Mouse (Mus musculus) embryonic facial prominence, embryonic 11.5 days (tissue): ENCODE data around the gene Hes3. TPM values are rescaled to one million over a fixed set of nuclear protein-coding genes. Genes with fewer than 3 reads are reported as not detected.

Experiments
- ATAC-seq: fragments of 200-750 bp; cut with Nextera tagmentation; replicated peaks from 2 replicates; pipeline ENCODE4 v1.8.0; 2017; ENCODE audit warnings: low read depth; ENCODE audit not compliant: insufficient number of reproducible peaks, low FRiP score, low TSS enrichment
- DNase-seq: peaks from one replicate; pipeline ENCODE4 v3.0.0-alpha.2; 2015; ENCODE audit warnings: low spot score
- H3K27ac ChIP-seq: fragments of 300-500 bp; sonication (generic); replicated peaks from 2 replicates; pipeline ENCODE4 v1.5.1; 2014; ENCODE audit warnings: mild to moderate bottlenecking, low read depth, low read length, control low read depth
- H3K27me3 ChIP-seq: fragments of 300-500 bp; sonication (generic); 2 replicates; pipeline ENCODE4 v1.6.1; 2014; ENCODE audit warnings: mild to moderate bottlenecking, low read length, moderate library complexity, mixed read lengths; ENCODE audit not compliant: control insufficient read depth, insufficient read depth
- H3K36me3 ChIP-seq: fragments of 300-500 bp; sonication (generic); replicated peaks from 2 replicates; pipeline ENCODE4 v1.6.1; 2014; ENCODE audit warnings: low read depth, mild to moderate bottlenecking, low read length, moderate library complexity, mixed read lengths; ENCODE audit not compliant: control insufficient read depth, insufficient read depth
- H3K4me1 ChIP-seq: fragments of 300-500 bp; sonication (generic); 2 replicates; pipeline ENCODE4 v1.6.1; 2014; ENCODE audit warnings: low read length, mixed read lengths; ENCODE audit not compliant: control insufficient read depth, insufficient read depth
- H3K4me2 ChIP-seq: fragments of 300-500 bp; sonication (generic); 2 replicates; pipeline ENCODE4 v1.6.1; 2014; ENCODE audit warnings: low read depth, mild to moderate bottlenecking, control low read depth, low read length, moderate library complexity
- H3K4me3 ChIP-seq: fragments of 300-500 bp; sonication (generic); 2 replicates; pipeline ENCODE4 v1.5.1; 2014; ENCODE audit warnings: low read depth, low read length, control low read depth
- H3K9ac ChIP-seq: fragments of 300-500 bp; sonication (generic); replicated peaks from 2 replicates; pipeline ENCODE4 v1.6.1; 2014; ENCODE audit warnings: mild to moderate bottlenecking, control low read depth, low read length
- H3K9me3 ChIP-seq: fragments of 300-500 bp; sonication (generic); replicated peaks from 2 replicates; pipeline ENCODE4 v1.6.1; 2016; ENCODE audit warnings: mild to moderate bottlenecking, low read length, inconsistent platforms, mixed read lengths; ENCODE audit not compliant: control insufficient read depth
- WGBS: fragments of 180-500 bp; shearing (Covaris S2); extraction: QIAGEN DNeasy Blood & Tissue Kit; methylation state at CpG from one replicate; pipeline ENCODE4 v1.1.7; 2014; 5-methylcytosine and 5-hydroxymethylcytosine counted together
- polyA plus RNA-seq: library from polyadenylated mRNA; unstranded; fragments of >200 nt; fragmentation: Nextera tagmentation; extraction: Ambion mirVana; gene quantifications from 2 replicates; pipeline ENCODE4 v1.2.1, GENCODE M21; 2014

The Hes3 gene
- polyA plus RNA-seq, 1 experiment from 2014 or later = 0.65 TPM

- Histone ChIP-seq H3K4me3 (no peak overlapping the region), H3K36me3 (peaks cover 20% of the 10 kb centered on the region), H3K9me3 (no peaks in the 10 kb centered on the region), H3K27ac (no peak overlapping the region), H3K4me1 (0 out of 2 replicates have a peak, but pooled peaks cover 3% of the 10 kb centered on the region), H3K9ac (no peak overlapping the region), H3K4me2 (no peak overlapping the region), H3K27me3 (no peaks in the 10 kb centered on the region)
- DNase-seq = peak; percentile 59
- WGBS = 80% methylated on average over 6 of the region's 6 CpGs
- no peak for ATAC-seq
These were observed 37.2 kb upstream of the Hes3 start for GRCm38 (mm10) chr4:152328691-152329090.

DNA sequence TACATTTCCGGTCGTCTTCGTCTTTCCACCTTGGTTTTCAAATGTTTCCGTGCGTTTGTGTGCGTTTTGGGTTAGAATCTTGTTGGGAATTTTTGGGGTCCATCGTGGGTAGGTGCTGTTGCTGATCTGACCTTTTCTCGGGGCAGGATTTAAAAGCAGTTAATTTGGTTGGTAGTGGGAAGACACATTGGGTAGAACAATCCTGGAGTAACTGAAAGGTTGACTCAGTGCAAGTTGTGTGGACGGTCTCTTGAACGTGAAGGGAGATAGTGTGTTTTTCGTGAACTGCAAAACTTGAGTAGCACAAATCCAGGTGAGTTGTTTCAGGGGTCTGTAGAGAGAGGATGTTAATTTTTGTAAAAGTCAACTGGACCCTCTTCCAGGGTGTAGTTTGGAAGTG, 35.1 kb upstream of the Hes3 start:
- DNase-seq = no peak
- WGBS = under 1% methylated on average over 11 of the region's 11 CpGs
- H3K9ac ChIP-seq = peak overlapping the region; percentile 97
- H3K4me1 ChIP-seq = 0 out of 2 replicates have a peak, but pooled peaks cover 3% of the 10 kb centered on the region
- H3K27ac ChIP-seq = no peak overlapping the region
- peak overlapping the region; percentile 99 for H3K4me3 ChIP-seq
- H3K4me2 ChIP-seq = peak overlapping the region; percentile 65
- H3K27me3 ChIP-seq = no peaks in the 10 kb centered on the region
- H3K36me3 ChIP-seq = peaks cover 14% of the 10 kb centered on the region
- no peak for ATAC-seq
- no peaks in the 10 kb centered on the region for H3K9me3 ChIP-seq

DNA sequence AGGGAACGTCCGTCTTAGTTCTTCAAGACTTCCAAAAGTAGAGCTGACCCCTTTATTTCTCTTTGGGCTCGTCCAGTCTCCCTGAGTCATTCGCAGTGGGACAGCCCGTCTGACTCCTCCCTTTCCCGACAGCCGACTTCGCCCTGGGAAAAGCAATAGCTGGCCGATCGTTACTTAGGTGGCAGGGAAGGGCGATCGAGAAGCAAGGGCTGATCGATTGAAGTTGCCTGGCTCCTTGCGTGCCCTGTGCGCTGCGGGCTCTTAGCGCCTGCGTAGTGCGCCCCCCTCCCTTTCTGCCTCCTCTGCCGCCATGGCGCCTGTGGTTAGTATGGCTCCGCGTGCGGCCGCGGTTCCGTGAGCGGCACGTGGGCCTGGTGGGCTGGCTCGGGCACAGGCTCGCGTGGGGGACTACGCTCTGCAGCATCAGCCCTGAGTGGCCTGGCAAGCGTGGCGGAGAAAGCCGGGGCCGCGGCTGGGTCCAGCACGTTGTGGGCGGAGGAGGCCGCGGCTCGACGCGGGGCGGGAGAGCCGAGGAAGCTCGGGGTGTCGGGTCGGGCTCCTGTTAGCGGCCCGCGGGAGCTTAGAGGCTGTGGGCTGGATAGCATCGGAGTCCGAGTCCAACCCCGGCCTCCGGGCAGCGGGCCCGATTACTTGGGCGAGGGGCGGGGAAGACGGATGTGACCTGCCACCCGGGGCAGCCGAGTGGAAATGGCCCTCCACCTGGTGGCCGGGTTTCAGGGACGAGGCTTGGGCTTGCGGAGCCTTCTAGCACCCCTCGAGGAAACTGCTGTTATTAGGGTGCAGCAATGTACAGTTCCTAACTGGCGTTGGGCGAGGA, 34.3 kb upstream of the Hes3 start, which contains the start of gene Rpl22:
Gene Rpl22 (plus strand): TSS at position 169 of the 838 bp plus-strand sequence.
- ATAC-seq = peak; percentile 92
- peak within 1 kb of the TSS; percentile 97 for H3K9ac ChIP-seq
- DNase-seq = peak; percentile 97
- H3K27ac ChIP-seq = peak within 1 kb of the TSS; percentile 59; the same call in 1 of the 2 replicates
- H3K4me3 ChIP-seq = peak within 1 kb of the TSS; percentile 99
- no peaks in the 10 kb centered on the region for H3K9me3 ChIP-seq
- no peaks in the 10 kb centered on the region for H3K27me3 ChIP-seq
- 0 out of 2 replicates have a peak, but pooled peaks cover 3% of the 10 kb centered on the region for H3K4me1 ChIP-seq
- peaks cover 11% of the 10 kb centered on the region for H3K36me3 ChIP-seq
- under 1% methylated on average over 70 of the region's 70 CpGs for WGBS
- H3K4me2 ChIP-seq = peak within 1 kb of the TSS; percentile 65

- Histone ChIP-seq H3K4me3 (peak overlapping the region; percentile 99), H3K27ac (no peak overlapping the region), H3K9ac (peak overlapping the region; percentile 47), H3K9me3 (no peaks in the 10 kb centered on the region), H3K4me1 (0 out of 2 replicates have a peak, but pooled peaks cover 3% of the 10 kb centered on the region), H3K27me3 (no peaks in the 10 kb centered on the region), H3K36me3 (peaks cover 4% of the 10 kb centered on the region), H3K4me2 (no peak overlapping the region)
- ATAC-seq (peak; percentile 17; the same call in 1 of the 2 replicates), DNase-seq (no peak)
- 56% methylated on average over 16 of the region's 16 CpGs for WGBS
These were observed 33.4 kb upstream of the Hes3 start for GRCm38 (mm10) chr4:152324641-152325562.

GRCm38 (mm10) chr4:152321464-152321863, 30.0 kb upstream of the Hes3 start:
- Histone ChIP-seq H3K27me3 (peaks cover 16% of the 10 kb centered on the region), H3K27ac (no peak overlapping the region), H3K9me3 (no peaks in the 10 kb centered on the region), H3K4me3 (no peak overlapping the region), H3K4me2 (no peak overlapping the region), H3K36me3 (no peaks in the 10 kb centered on the region), H3K9ac (no peak overlapping the region), H3K4me1 (no peaks in the 10 kb centered on the region)
- 55% methylated on average over 5 of the region's 5 CpGs for WGBS
- no peak for DNase-seq
- no peak for ATAC-seq

GRCm38 (mm10) chr4:152318517-152319234, 27.2 kb upstream of the Hes3 start, which contains the start of gene Rnf207:
Rnf207 (minus strand) TSS chr4:152318993.
- Histone ChIP-seq H3K27me3 (peaks cover 40% of the 10 kb centered on the region), H3K27ac (no peak within 1 kb of the TSS), H3K9ac (peak within 1 kb of the TSS; percentile 43), H3K4me3 (no peak within 1 kb of the TSS), H3K4me1 (peaks cover 3% of the 10 kb centered on the region; the same call in 1 of the 2 replicates), H3K9me3 (no peaks in the 10 kb centered on the region), H3K4me2 (peak within 1 kb of the TSS; percentile 41; the same call in 1 of the 2 replicates), H3K36me3 (no peaks in the 10 kb centered on the region)
- DNase-seq (peak; percentile 63), ATAC-seq (no peak)
- WGBS = 2% methylated on average over 26 of the region's 26 CpGs

DNA sequence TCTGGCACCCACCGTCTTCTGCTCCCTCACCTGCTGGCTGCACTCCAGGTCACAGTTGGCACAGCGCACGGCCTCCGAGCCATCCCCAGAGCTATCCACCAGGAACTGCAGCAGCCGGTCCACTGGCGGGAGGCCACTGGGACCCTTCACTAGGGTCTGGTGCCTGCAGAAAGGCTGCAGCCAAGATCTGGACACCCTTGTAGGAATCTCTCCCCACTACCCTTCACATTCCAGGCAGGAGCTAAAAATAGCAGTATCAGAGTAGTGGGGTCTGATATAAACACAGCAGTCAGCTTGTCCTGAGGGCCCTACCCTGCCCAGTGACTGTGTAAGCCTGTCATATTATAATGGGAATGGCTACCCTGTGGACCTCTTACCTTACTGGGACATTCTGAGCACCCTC, 26.2 kb upstream of the Hes3 start:
- 83% methylated on average over 6 of the region's 6 CpGs for WGBS
- no peaks in the 10 kb centered on the region for H3K36me3 ChIP-seq

More for the DNA sequence above, 26.2 kb upstream of the Hes3 start:
- Histone ChIP-seq H3K9ac (no peak overlapping the region), H3K27me3 (peaks cover 51% of the 10 kb centered on the region), H3K9me3 (no peaks in the 10 kb centered on the region), H3K4me3 (no peak overlapping the region), H3K4me1 (peaks cover 8% of the 10 kb centered on the region; the same call in 1 of the 2 replicates), H3K4me2 (no peak overlapping the region), H3K27ac (no peak overlapping the region)
- DNase-seq (no peak), ATAC-seq (no peak)
